Mouse (Mus musculus): Measurements from ENCODE around the gene Atf6b. TPM values are rescaled to one million over a fixed set of nuclear protein-coding genes. Genes with fewer than 3 reads are reported as not detected.

The Atf6b gene
- total and polyA plus RNA-seq, 3 experiments, result 18.9 to 59.6 (median 34.3) TPM

DNA sequence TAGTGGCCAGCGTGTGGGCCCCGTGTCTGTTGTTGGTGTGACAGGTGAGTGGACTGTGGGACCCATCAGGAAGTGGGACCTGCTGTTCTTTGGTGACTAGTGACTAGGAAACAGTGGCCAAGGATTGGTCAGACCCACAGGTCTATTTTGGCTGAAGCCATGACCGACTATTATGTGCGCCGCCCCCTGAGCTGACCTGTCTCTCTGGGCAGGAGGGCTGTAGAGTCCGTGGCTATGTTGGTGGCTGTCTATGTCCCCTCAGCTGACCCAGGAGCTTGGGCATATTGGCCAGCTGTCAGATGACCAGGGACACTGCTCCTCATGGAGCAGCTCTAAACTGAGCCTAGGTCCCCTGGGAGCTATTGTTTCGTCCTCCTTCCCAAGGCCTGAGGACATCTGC, 41.9 kb downstream of the Atf6b start:
- Histone ChIP-seq H3K9me3 (replicated peaks; ENCODE audit: low read length) (peaks cover 4% of the 10 kb centered on the region), H3K4me1 (ENCODE audit: control insufficient read depth in 1 of 2, insufficient read depth in 2 of 2) (peaks cover 2 to 5% of the 10 kb centered on the region in 2 experiments; a peak in 2 of 4 replicates), H3K9ac (ENCODE audit: insufficient read depth, low read depth) (no peak overlapping the region), H3K27me3 (replicated peaks) (peaks cover 88% of the 10 kb centered on the region), H3K4me2 (ENCODE audit: insufficient read depth, low read depth, poor library complexity, severe bottlenecking) (no peak overlapping the region), H3K79me2 (replicated peaks; ENCODE audit: control insufficient read depth, extremely low read depth, insufficient read depth, poor library complexity, severe bottlenecking) (no peaks in the 10 kb centered on the region), H3K27ac (ENCODE audit: insufficient read depth, low read depth) (no peak overlapping the region), H3K4me3 (replicated peaks in 1 of 3; ENCODE audit: low read depth in 2 of 3, low read length in 2 of 3, poor library complexity in 1 of 3) (no peak overlapping the region), H3K36me3 (replicated peaks in 1 of 2; ENCODE audit: control insufficient read depth in 1 of 2, insufficient read depth in 1 of 2, low read length in 1 of 2) (no peaks in the 10 kb centered on the region)
- TF ChIP-seq ZMIZ1 (IDR thresholded peaks at IDR 0.05; ENCODE audit: low read depth, low read length), result no peak
- no peak for TF ChIP-seq MEF2A (IDR thresholded peaks at IDR 0.05; ENCODE audit: borderline replicate concordance, low read depth, low read length)
- no peak for TF ChIP-seq GABPA (IDR thresholded peaks at IDR 0.05; ENCODE audit: insufficient replicate concordance, low read depth, low read length)
- TF ChIP-seq MYC (IDR thresholded peaks at IDR 0.05; ENCODE audit: low read depth, low read length), result no peak
- TF ChIP-seq EP300 (IDR thresholded peaks at IDR 0.05; ENCODE audit: low read length), result no peak
- TF ChIP-seq CTCF (conservative IDR thresholded peaks at IDR 0.05 in 1 of 2, IDR thresholded peaks at IDR 0.05 in 1 of 2; ENCODE audit: low read depth in 2 of 2, low read length in 2 of 2), result no peak
- no peak for TF ChIP-seq MAZ (IDR thresholded peaks at IDR 0.05; ENCODE audit: low read depth, low read length)
- no peak for TF ChIP-seq POLR2AphosphoS2 (IDR thresholded peaks at IDR 0.05; ENCODE audit: low read depth, low read length)
- no peak for TF ChIP-seq NELFE (IDR thresholded peaks at IDR 0.05; ENCODE audit: low read depth, low read length)
- TF ChIP-seq MAX (IDR thresholded peaks at IDR 0.05; ENCODE audit: low read length), result no peak
- no peak for TF ChIP-seq HCFC1 (IDR thresholded peaks at IDR 0.05; ENCODE audit: low read depth, low read length)
- no peak for TF ChIP-seq ZC3H11A (IDR thresholded peaks at IDR 0.05; ENCODE audit: low read depth, low read length)
- in situ Hi-C loops (cut with MboI; ENCODE audit: low pct_ligation_motif_present, low pct_unique_long_range_greater_than_20kb, low sequenced_read_pairs), result no loop called here
- no peak for DNase-seq (ENCODE audit: extremely low read depth)
- dilution Hi-C loops (cut with MboI; ENCODE audit: extremely low pct_ligation_motif_present, extremely low pct_unique_long_range_greater_than_20kb, low sequenced_read_pairs), result no loop called here

DNA sequence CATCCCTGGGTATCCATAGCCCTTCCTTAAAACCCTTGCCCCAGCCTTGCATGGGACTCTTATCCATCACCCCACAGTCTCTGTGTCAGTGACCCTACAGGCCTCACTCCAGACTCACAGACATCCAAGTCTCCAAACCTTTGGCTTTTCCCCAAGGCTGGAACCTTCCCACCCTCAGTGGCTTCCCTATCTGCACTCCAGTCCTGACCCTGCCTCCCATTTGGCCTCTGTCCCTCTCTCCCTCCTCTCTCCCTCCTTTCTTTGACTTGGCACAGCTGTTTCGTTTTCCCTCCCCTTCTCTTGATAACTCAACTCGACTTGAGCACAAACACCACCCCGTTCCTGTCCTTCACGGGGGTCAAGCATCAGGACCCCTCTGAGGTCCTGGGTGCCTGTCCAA, 43.5 kb downstream of the Atf6b start:
- dilution Hi-C loops (cut with MboI; ENCODE audit: extremely low pct_ligation_motif_present, extremely low pct_unique_long_range_greater_than_20kb, low sequenced_read_pairs) (no loop called here), in situ Hi-C loops (cut with MboI; ENCODE audit: low pct_ligation_motif_present, low pct_unique_long_range_greater_than_20kb, low sequenced_read_pairs) (no loop called here)
- DNase-seq (ENCODE audit: extremely low read depth), result no peak
- TF ChIP-seq NRF1 (IDR thresholded peaks at IDR 0.05; ENCODE audit: low read depth, low read length), result no peak
- TF ChIP-seq ZKSCAN1 (IDR thresholded peaks at IDR 0.05; ENCODE audit: borderline replicate concordance, low read depth, low read length), result no peak
- no peak for TF ChIP-seq HCFC1 (IDR thresholded peaks at IDR 0.05; ENCODE audit: low read depth, low read length)
- TF ChIP-seq CTCF (conservative IDR thresholded peaks at IDR 0.05 in 1 of 2, IDR thresholded peaks at IDR 0.05 in 1 of 2; ENCODE audit: low read depth in 2 of 2, low read length in 2 of 2), result no peak
- no peak for TF ChIP-seq MYC (IDR thresholded peaks at IDR 0.05; ENCODE audit: low read depth, low read length)
- TF ChIP-seq UBTF (IDR thresholded peaks at IDR 0.05; ENCODE audit: low read depth, low read length), result no peak
- TF ChIP-seq JUN (IDR thresholded peaks at IDR 0.05; ENCODE audit: insufficient read depth, low read depth, low read length), result no peak
- no peak for TF ChIP-seq MAZ (IDR thresholded peaks at IDR 0.05; ENCODE audit: low read depth, low read length)
- no peak for TF ChIP-seq NELFE (IDR thresholded peaks at IDR 0.05; ENCODE audit: low read depth, low read length)
- no peak for TF ChIP-seq PAX5 (IDR thresholded peaks at IDR 0.05; ENCODE audit: low read length)
- no peak for TF ChIP-seq IRF4 (IDR thresholded peaks at IDR 0.05; ENCODE audit: low read depth, low read length)
- TF ChIP-seq SMC3 (IDR thresholded peaks at IDR 0.05; ENCODE audit: low read depth, low read length), result no peak
- no peaks in the 10 kb centered on the region for H3K79me2 ChIP-seq (replicated peaks; ENCODE audit: control insufficient read depth, extremely low read depth, insufficient read depth, poor library complexity, severe bottlenecking)
- H3K4me3 ChIP-seq (replicated peaks in 1 of 3; ENCODE audit: low read depth in 2 of 3, low read length in 2 of 3, poor library complexity in 1 of 3), result no peak overlapping the region
- H3K27me3 ChIP-seq (replicated peaks), result peaks cover 87% of the 10 kb centered on the region
- H3K36me3 ChIP-seq (replicated peaks in 1 of 2; ENCODE audit: control insufficient read depth in 1 of 2, insufficient read depth in 1 of 2, low read length in 1 of 2), result no peaks in the 10 kb centered on the region
- H3K9ac ChIP-seq (ENCODE audit: insufficient read depth, low read depth), result no peak overlapping the region
- peaks cover 4% of the 10 kb centered on the region for H3K9me3 ChIP-seq (replicated peaks; ENCODE audit: low read length)
- H3K4me2 ChIP-seq (ENCODE audit: insufficient read depth, low read depth, poor library complexity, severe bottlenecking), result no peak overlapping the region
- no peak overlapping the region for H3K27ac ChIP-seq (ENCODE audit: insufficient read depth, low read depth)
- 0 out of 4 replicates have a peak, but pooled peaks cover 0 to 2% of the 10 kb centered on the region in 2 experiments for H3K4me1 ChIP-seq (ENCODE audit: control insufficient read depth in 1 of 2, insufficient read depth in 2 of 2)

Measured in CH12.LX (cell line).